Mouse (Mus musculus) skeletal muscle tissue, adult 2 months (tissue): ENCODE data around the gene Gne.

Experiments used
- DNase-seq: peaks from one replicate; pipeline ENCODE4 v3.0.0-alpha.2; 2012; ENCODE audit warnings: low read depth, low spot score

The Gne gene

GRCm38 (mm10) chr4:44025570-44025969 is 58.4 kb downstream of the Gne start:
- no peak for DNase-seq

- no peak for DNase-seq
These were observed 59.7 kb downstream of the Gne start for GRCm38 (mm10) chr4:44024241-44024640.

- DNase-seq = no peak
These were observed 60.3 kb downstream of the Gne start for GRCm38 (mm10) chr4:44023681-44024080.

- DNase-seq = no peak
These were observed 61.2 kb downstream of the Gne start for GRCm38 (mm10) chr4:44022766-44023165.

- DNase-seq = no peak
These were observed 61.7 kb downstream of the Gne start for GRCm38 (mm10) chr4:44022323-44022722.

- no peak for DNase-seq
These were observed 67.2 kb downstream of the Gne start for GRCm38 (mm10) chr4:44016791-44017190.

- no peak for DNase-seq
These were observed 67.9 kb downstream of the Gne start for GRCm38 (mm10) chr4:44016071-44016470.

GRCm38 (mm10) chr4:44013391-44014070 is 70.4 kb downstream of the Gne start:
- DNase-seq = no peak

GRCm38 (mm10) chr4:44012376-44013367 is 71.3 kb downstream of the Gne start:
- peak; percentile 97 for DNase-seq

GRCm38 (mm10) chr4:44011799-44012198 is 72.2 kb downstream of the Gne start:
- no peak for DNase-seq

- no peak for DNase-seq
These were observed 73.1 kb downstream of the Gne start for GRCm38 (mm10) chr4:44010893-44011292.

- no peak for DNase-seq
These were observed 73.8 kb downstream of the Gne start for GRCm38 (mm10) chr4:44010176-44010575.

GRCm38 (mm10) chr4:44004623-44005409 is 79.2 kb downstream of the Gne start:
- no peak for DNase-seq

- no peak for DNase-seq
These were observed 79.9 kb downstream of the Gne start, which contains the start of gene Clta for GRCm38 (mm10) chr4:44004126-44004525. Gene Clta (plus strand): TSS chr4:44004452.

GRCm38 (mm10) chr4:44003622-44004021 is 80.4 kb downstream of the Gne start:
- DNase-seq = no peak

- DNase-seq = no peak
These were observed 89.6 kb downstream of the Gne start for GRCm38 (mm10) chr4:43994342-43994741.

GRCm38 (mm10) chr4:43993072-43993471 is 90.9 kb downstream of the Gne start:
- DNase-seq = no peak

GRCm38 (mm10) chr4:43988976-43989375 is 95.0 kb downstream of the Gne start:
- no peak for DNase-seq

GRCm38 (mm10) chr4:43984326-43984725 is 99.7 kb downstream of the Gne start:
- DNase-seq = no peak
